Mouse (Mus musculus) ES-CJ7 (cell line): ENCODE measurements around the gene Fign.

Experiments
- DNase-seq: peaks from one replicate; pipeline ENCODE4 v3.0.0; 2011; ENCODE audit warnings: low read depth, low spot score

The Fign gene

GRCm38 (mm10) chr2:64097937-64098617 lies at the start of gene Fign:
TSS of gene Fign (minus strand) at chr2:64098038.
- peak; percentile 81 for DNase-seq

GRCm38 (mm10) chr2:64133597-64133996 lies 35.8 kb upstream of the Fign start:
- DNase-seq: no peak

GRCm38 (mm10) chr2:64120495-64120894 lies 22.7 kb upstream of the Fign start:
- no peak for DNase-seq

- DNase-seq: no peak
Observed at GRCm38 (mm10) chr2:64116613-64117012, 18.8 kb upstream of the Fign start.

GRCm38 (mm10) chr2:64111133-64111532 lies 13.3 kb upstream of the Fign start:
- no peak for DNase-seq

- no peak for DNase-seq
Observed at GRCm38 (mm10) chr2:64109860-64110259, 12.0 kb upstream of the Fign start.

GRCm38 (mm10) chr2:64108040-64108439 lies 10.2 kb upstream of the Fign start:
- DNase-seq: no peak

- peak; percentile 55 for DNase-seq
Observed at GRCm38 (mm10) chr2:64098618-64099320, 931 bp upstream of the Fign start.

GRCm38 (mm10) chr2:64096721-64097411 lies 972 bp downstream of the Fign start:
- no peak for DNase-seq

GRCm38 (mm10) chr2:64096176-64096575 lies 1.7 kb downstream of the Fign start:
- no peak for DNase-seq

- DNase-seq: no peak
Observed at GRCm38 (mm10) chr2:64095561-64095960, 2.3 kb downstream of the Fign start.

- no peak for DNase-seq
Observed at GRCm38 (mm10) chr2:64093087-64093486, 4.8 kb downstream of the Fign start.

- no peak for DNase-seq
Observed at GRCm38 (mm10) chr2:64083853-64084427, 13.9 kb downstream of the Fign start.

GRCm38 (mm10) chr2:64079765-64080164 lies 18.1 kb downstream of the Fign start:
- DNase-seq: no peak

- no peak for DNase-seq
Observed at GRCm38 (mm10) chr2:64078551-64078950, 19.3 kb downstream of the Fign start.

- no peak for DNase-seq
Observed at GRCm38 (mm10) chr2:64077846-64078245, 20.0 kb downstream of the Fign start.

GRCm38 (mm10) chr2:64075873-64076272 lies 22.0 kb downstream of the Fign start:
- no peak for DNase-seq

GRCm38 (mm10) chr2:64074602-64075389 lies 23.0 kb downstream of the Fign start:
- no peak for DNase-seq

GRCm38 (mm10) chr2:64072158-64072557 lies 25.7 kb downstream of the Fign start:
- DNase-seq: no peak

GRCm38 (mm10) chr2:64069950-64070695 lies 27.7 kb downstream of the Fign start:
- no peak for DNase-seq

GRCm38 (mm10) chr2:64065511-64065910 lies 32.3 kb downstream of the Fign start:
- no peak for DNase-seq
